Mouse (Mus musculus) megakaryocyte, adult 5-6 weeks (primary cell): ENCODE results near the gene Ptcd2. TPM values are rescaled to one million over a fixed set of nuclear protein-coding genes. Genes with fewer than 3 reads are reported as not detected.

Experiments
- ATAC-seq: 2 replicates; pipeline ENCODE4 v1.8.0; 2016; ENCODE audit warnings: mild to moderate bottlenecking, inconsistent platforms; ENCODE audit not compliant: poor library complexity, severe bottlenecking
- total RNA-seq, 2 experiments: library from RNA; stranded (forward) in 1 of 2; stranded (reverse) in 1 of 2; fragments of 153-499, 151-499 nt in 1 of 2; fragments of 221-1000, 200-1000 nt in 1 of 2; gene quantifications; 2 replicates each; pipeline versions ENCODE4 v1.2.3 to v1.2.4; 2015 to 2017

Ptcd2 gene
- 36.4 and 46.1 TPM in 2 replicates for total RNA-seq (2015)
- total RNA-seq (2017): 52.1 and 53.7 TPM in 2 replicates

- peak; percentile 100 for ATAC-seq
Measured at GRCm38 (mm10) chr13:99344599-99345575, at the start of gene Ptcd2, which contains the start of gene Mrps27. Gene Ptcd2, minus strand, starts transcription at chr13:99344705. Gene Mrps27, plus strand, starts transcription at chr13:99344786.

- peak; percentile 33; the same call in 1 of the 2 replicates for ATAC-seq
Measured at GRCm38 (mm10) chr13:99393128-99393527, 48.6 kb upstream of the Ptcd2 start.

GRCm38 (mm10) chr13:99391417-99391816 is 46.9 kb upstream of the Ptcd2 start:
- ATAC-seq: no peak

- ATAC-seq: no peak
Measured at GRCm38 (mm10) chr13:99387901-99388811, 43.7 kb upstream of the Ptcd2 start.

GRCm38 (mm10) chr13:99386341-99386740 is 41.8 kb upstream of the Ptcd2 start:
- ATAC-seq: no peak

GRCm38 (mm10) chr13:99385911-99386310 is 41.4 kb upstream of the Ptcd2 start:
- no peak for ATAC-seq

- ATAC-seq: 0 out of 2 replicates have a peak, but pooled peaks have one; percentile 21
Measured at GRCm38 (mm10) chr13:99384555-99385203, 40.2 kb upstream of the Ptcd2 start.

GRCm38 (mm10) chr13:99382373-99382772 is 37.9 kb upstream of the Ptcd2 start:
- ATAC-seq: no peak

GRCm38 (mm10) chr13:99378223-99378622 is 33.7 kb upstream of the Ptcd2 start:
- ATAC-seq: no peak

GRCm38 (mm10) chr13:99377055-99377454 is 32.5 kb upstream of the Ptcd2 start:
- no peak for ATAC-seq

- ATAC-seq: peak; percentile 82
Measured at GRCm38 (mm10) chr13:99375550-99375949, 31.0 kb upstream of the Ptcd2 start.

- no peak for ATAC-seq
Measured at GRCm38 (mm10) chr13:99374191-99374590, 29.7 kb upstream of the Ptcd2 start.

- ATAC-seq: no peak
Measured at GRCm38 (mm10) chr13:99373684-99374083, 29.2 kb upstream of the Ptcd2 start.

GRCm38 (mm10) chr13:99371285-99371684 is 26.8 kb upstream of the Ptcd2 start:
- ATAC-seq: no peak

- no peak for ATAC-seq
Measured at GRCm38 (mm10) chr13:99369103-99369502, 24.6 kb upstream of the Ptcd2 start.

GRCm38 (mm10) chr13:99367554-99368174 is 23.2 kb upstream of the Ptcd2 start:
- ATAC-seq: no peak

- ATAC-seq: no peak
Measured at GRCm38 (mm10) chr13:99366422-99367175, 22.1 kb upstream of the Ptcd2 start.

- ATAC-seq: no peak
Measured at GRCm38 (mm10) chr13:99363866-99364265, 19.4 kb upstream of the Ptcd2 start.

GRCm38 (mm10) chr13:99358921-99359320 is 14.4 kb upstream of the Ptcd2 start:
- no peak for ATAC-seq
